Mouse (Mus musculus): ENCODE measurements around the gene Map3k7cl. TPM values are rescaled to one million over a fixed set of nuclear protein-coding genes. Genes with fewer than 3 reads are reported as not detected.
A peak's percentile ranks its signal among the peaks of the same experiment; 100 is the strongest.

Gene Map3k7cl
- polyA plus RNA-seq, 1 experiment = 33.0 TPM

- WGBS = 37% methylated on average over 7 of the region's 7 CpGs
- H3K27me3 ChIP-seq (replicated peaks; ENCODE audit: control insufficient read depth, insufficient read depth, low read length) = no peaks in the 10 kb centered on the region
- TF ChIP-seq POLR2A (IDR thresholded peaks at IDR 0.05; ENCODE audit: low read depth, low read length) (no peak), CTCF (conservative IDR thresholded peaks at IDR 0.05; ENCODE audit: insufficient read depth, insufficient read length, low read depth, low read length) (no peak)
- peaks cover 12% of the 10 kb centered on the region; the same call in 1 of the 2 replicates for H3K4me1 ChIP-seq (ENCODE audit: control insufficient read depth, insufficient read depth, low read length)
- no peaks in the 10 kb centered on the region for H3K36me3 ChIP-seq (ENCODE audit: control insufficient read depth, insufficient read depth, low read length)
- no peak overlapping the region for H3K4me3 ChIP-seq (ENCODE audit: insufficient read depth, low read depth, low read length)
- H3K27ac ChIP-seq (ENCODE audit: insufficient read depth, low read depth, low read length) = peak overlapping the region; percentile 66
- peak; percentile 46 for DNase-seq
Observed at GRCm38 (mm10) chr16:87570334-87570733, 17.2 kb downstream of the Map3k7cl start.

- H3K27ac ChIP-seq (ENCODE audit: insufficient read depth, low read depth, low read length) = no peak overlapping the region
- TF ChIP-seq POLR2A (IDR thresholded peaks at IDR 0.05; ENCODE audit: low read depth, low read length) = no peak
- TF ChIP-seq CTCF (conservative IDR thresholded peaks at IDR 0.05; ENCODE audit: insufficient read depth, insufficient read length, low read depth, low read length) = no peak
- H3K4me1 ChIP-seq (ENCODE audit: control insufficient read depth, insufficient read depth, low read length) = peaks cover 12% of the 10 kb centered on the region; the same call in 1 of the 2 replicates
- DNase-seq = no peak
- no peaks in the 10 kb centered on the region for H3K36me3 ChIP-seq (ENCODE audit: control insufficient read depth, insufficient read depth, low read length)
- no peaks in the 10 kb centered on the region for H3K27me3 ChIP-seq (replicated peaks; ENCODE audit: control insufficient read depth, insufficient read depth, low read length)
- 60% methylated on average over 5 of the region's 5 CpGs for WGBS
- no peak overlapping the region for H3K4me3 ChIP-seq (ENCODE audit: insufficient read depth, low read depth, low read length)
Observed at GRCm38 (mm10) chr16:87573409-87573808, 20.3 kb downstream of the Map3k7cl start.

- TF ChIP-seq POLR2A (IDR thresholded peaks at IDR 0.05; ENCODE audit: low read depth, low read length) = no peak
- TF ChIP-seq CTCF (conservative IDR thresholded peaks at IDR 0.05; ENCODE audit: insufficient read depth, insufficient read length, low read depth, low read length) = no peak
- H3K36me3 ChIP-seq (ENCODE audit: control insufficient read depth, insufficient read depth, low read length) = no peaks in the 10 kb centered on the region
- 62% methylated on average over 5 of the region's 5 CpGs for WGBS
Observed at GRCm38 (mm10) chr16:87574160-87574559, 21.0 kb downstream of the Map3k7cl start.

GRCm38 (mm10) chr16:87575600-87575999 lies 22.5 kb downstream of the Map3k7cl start:
- Histone ChIP-seq H3K27me3 (replicated peaks; ENCODE audit: control insufficient read depth, insufficient read depth, low read length) (no peaks in the 10 kb centered on the region), H3K36me3 (ENCODE audit: control insufficient read depth, insufficient read depth, low read length) (no peaks in the 10 kb centered on the region), H3K27ac (ENCODE audit: insufficient read depth, low read depth, low read length) (no peak overlapping the region), H3K4me3 (ENCODE audit: insufficient read depth, low read depth, low read length) (no peak overlapping the region), H3K4me1 (ENCODE audit: control insufficient read depth, insufficient read depth, low read length) (peaks cover 3% of the 10 kb centered on the region; the same call in 1 of the 2 replicates)
- WGBS = 23% methylated on average over 10 of the region's 10 CpGs
- peak; percentile 80 for DNase-seq
- no peak for TF ChIP-seq CTCF (conservative IDR thresholded peaks at IDR 0.05; ENCODE audit: insufficient read depth, insufficient read length, low read depth, low read length)
- no peak for TF ChIP-seq POLR2A (IDR thresholded peaks at IDR 0.05; ENCODE audit: low read depth, low read length)

More at GRCm38 (mm10) chr16:87574160-87574559, 21.0 kb downstream of the Map3k7cl start:
- no peaks in the 10 kb centered on the region for H3K27me3 ChIP-seq (replicated peaks; ENCODE audit: control insufficient read depth, insufficient read depth, low read length)
- peaks cover 12% of the 10 kb centered on the region; the same call in 1 of the 2 replicates for H3K4me1 ChIP-seq (ENCODE audit: control insufficient read depth, insufficient read depth, low read length)
- no peak overlapping the region for H3K4me3 ChIP-seq (ENCODE audit: insufficient read depth, low read depth, low read length)
- DNase-seq = no peak
- H3K27ac ChIP-seq (ENCODE audit: insufficient read depth, low read depth, low read length) = no peak overlapping the region

- no peaks in the 10 kb centered on the region for H3K36me3 ChIP-seq (ENCODE audit: control insufficient read depth, insufficient read depth, low read length)
- 84% methylated on average over 7 of the region's 7 CpGs for WGBS
- no peak overlapping the region for H3K4me3 ChIP-seq (ENCODE audit: insufficient read depth, low read depth, low read length)
- DNase-seq = peak; percentile 35
- no peaks in the 10 kb centered on the region for H3K27me3 ChIP-seq (replicated peaks; ENCODE audit: control insufficient read depth, insufficient read depth, low read length)
- TF ChIP-seq POLR2A (IDR thresholded peaks at IDR 0.05; ENCODE audit: low read depth, low read length) (no peak), CTCF (conservative IDR thresholded peaks at IDR 0.05; ENCODE audit: insufficient read depth, insufficient read length, low read depth, low read length) (peak; percentile 52)
- no peaks in the 10 kb centered on the region; the same call in 1 of the 2 replicates for H3K4me1 ChIP-seq (ENCODE audit: control insufficient read depth, insufficient read depth, low read length)
- H3K27ac ChIP-seq (ENCODE audit: insufficient read depth, low read depth, low read length) = no peak overlapping the region
Observed at GRCm38 (mm10) chr16:87578881-87579280, 25.8 kb downstream of the Map3k7cl start.

- Histone ChIP-seq H3K36me3 (ENCODE audit: control insufficient read depth, insufficient read depth, low read length) (no peaks in the 10 kb centered on the region), H3K27ac (ENCODE audit: insufficient read depth, low read depth, low read length) (no peak overlapping the region), H3K27me3 (replicated peaks; ENCODE audit: control insufficient read depth, insufficient read depth, low read length) (no peaks in the 10 kb centered on the region), H3K4me3 (ENCODE audit: insufficient read depth, low read depth, low read length) (no peak overlapping the region), H3K4me1 (ENCODE audit: control insufficient read depth, insufficient read depth, low read length) (no peaks in the 10 kb centered on the region; the same call in 1 of the 2 replicates)
- TF ChIP-seq CTCF (conservative IDR thresholded peaks at IDR 0.05; ENCODE audit: insufficient read depth, insufficient read length, low read depth, low read length) (no peak), POLR2A (IDR thresholded peaks at IDR 0.05; ENCODE audit: low read depth, low read length) (no peak)
- WGBS = 42% methylated on average over 14 of the region's 14 CpGs
- no peak for DNase-seq
Observed at GRCm38 (mm10) chr16:87579462-87579861, 26.3 kb downstream of the Map3k7cl start.

GRCm38 (mm10) chr16:87582776-87583175 lies 29.6 kb downstream of the Map3k7cl start:
- no peaks in the 10 kb centered on the region for H3K4me1 ChIP-seq (ENCODE audit: control insufficient read depth, insufficient read depth, low read length)
- TF ChIP-seq CTCF (conservative IDR thresholded peaks at IDR 0.05; ENCODE audit: insufficient read depth, insufficient read length, low read depth, low read length) (no peak), POLR2A (IDR thresholded peaks at IDR 0.05; ENCODE audit: low read depth, low read length) (no peak)
- no peaks in the 10 kb centered on the region for H3K36me3 ChIP-seq (ENCODE audit: control insufficient read depth, insufficient read depth, low read length)
- H3K4me3 ChIP-seq (ENCODE audit: insufficient read depth, low read depth, low read length) = no peak overlapping the region
- no peaks in the 10 kb centered on the region for H3K27me3 ChIP-seq (replicated peaks; ENCODE audit: control insufficient read depth, insufficient read depth, low read length)
- no peak overlapping the region for H3K27ac ChIP-seq (ENCODE audit: insufficient read depth, low read depth, low read length)
- WGBS = 33% methylated on average over 6 of the region's 6 CpGs
- peak; percentile 24 for DNase-seq
